Mouse (Mus musculus) thymus, postnatal 0 days (tissue): ENCODE data around the gene Riok1. TPM values are rescaled to one million over a fixed set of nuclear protein-coding genes. Genes with fewer than 3 reads are reported as not detected.

Experiments
- microRNA-seq: library from miRNA; unstranded; fragments of <30 nt; microRNA quantifications from one replicate; pipeline ENCODE4, GENCODE M21; 2016; ENCODE audit warnings: borderline number of aligned reads
- polyA plus RNA-seq: library from polyadenylated mRNA; unstranded; fragments of >200 nt; fragmentation: Nextera tagmentation; extraction: Ambion mirVana; gene quantifications from 2 replicates; pipeline ENCODE4 v1.2.1, GENCODE M21; 2015

Riok1 gene
- polyA plus RNA-seq, 1 experiment from 2014 or later, result 70.8 TPM

Small RNAs within 50 kb of the gene (microRNA-seq; reads per million reads assigned to microRNA genes)
- gene Gm27387, result not detected

Other genes starting within 250 kb of the Riok1 start
- 79.5 and 87.2 TPM in 2 replicates for gene Ssr1, start 42.8 kb upstream of the Riok1 start, polyA plus RNA-seq
- 1.0 and 1.2 TPM in 2 replicates for gene Cage1, start 74 bp downstream of the Riok1 start, polyA plus RNA-seq
- gene Dsp, start 114.3 kb downstream of the Riok1 start, polyA plus RNA-seq, result 15.6 and 19.3 TPM in 2 replicates
- gene Snrnp48, start 167.9 kb downstream of the Riok1 start, polyA plus RNA-seq, result 43.7 and 48.2 TPM in 2 replicates